Mouse (Mus musculus): ENCODE data around the gene Itgax. TPM values are rescaled to one million over a fixed set of nuclear protein-coding genes. Genes with fewer than 3 reads are reported as not detected.
A peak's percentile ranks its signal among the peaks of the same experiment; 100 is the strongest.
"Not testable (repeated sequence)": the region's sequence is repeated elsewhere in the genome, so short reads cannot be mapped to it uniquely, and the experiment has no call there.

The Itgax gene
- total and polyA plus RNA-seq, 3 experiments: 0.23 to 1.2 (median 0.37) TPM

- Histone ChIP-seq H3K79me2 (replicated peaks; ENCODE audit: control insufficient read depth, insufficient read depth, low read length) (no peaks in the 10 kb centered on the region), H3K4me1 (ENCODE audit: control insufficient read depth, insufficient read depth, low read length) (no peaks in the 10 kb centered on the region), H3K27ac (no peak overlapping the region), H3K4me3 (no peak overlapping the region), H3K36me3 (ENCODE audit: control insufficient read depth, insufficient read depth, low read length) (no peaks in the 10 kb centered on the region), H3K9ac (ENCODE audit: low read depth, low read length) (no peak overlapping the region), H3K27me3 (ENCODE audit: control insufficient read depth, insufficient read depth, low read length) (no peaks in the 10 kb centered on the region)
- TF ChIP-seq EP300 (IDR thresholded peaks at IDR 0.05; ENCODE audit: insufficient read depth, low read depth, low read length) (no peak), POLR2A (IDR thresholded peaks at IDR 0.05; ENCODE audit: insufficient read depth, low read depth, low read length) (no peak), CTCF (IDR thresholded peaks at IDR 0.05) (no peak)
- 87% methylated on average over 8 of the region's 8 CpGs for WGBS
- no peak for DNase-seq
- intact Hi-C loops (cut with DNase I): no loop called here
These were observed 21.6 kb downstream of the Itgax start for GRCm38 (mm10) chr7:128150970-128151369.

- DNase-seq: no peak
- H3K9ac ChIP-seq (ENCODE audit: low read depth, low read length): no peak within 1 kb of the TSS
- intact Hi-C loops (cut with DNase I): no loop called here
- H3K4me1 ChIP-seq (ENCODE audit: control insufficient read depth, insufficient read depth, low read length): no peaks in the 10 kb centered on the region
- H3K79me2 ChIP-seq (replicated peaks; ENCODE audit: control insufficient read depth, insufficient read depth, low read length): no peaks in the 10 kb centered on the region
- no peaks in the 10 kb centered on the region for H3K36me3 ChIP-seq (ENCODE audit: control insufficient read depth, insufficient read depth, low read length)
- H3K27ac ChIP-seq: peak within 1 kb of the TSS; percentile 9; the same call in 1 of the 2 replicates
- H3K4me3 ChIP-seq: no peak within 1 kb of the TSS
- 91% methylated on average over 21 of the region's 21 CpGs for WGBS
- no peaks in the 10 kb centered on the region for H3K27me3 ChIP-seq (ENCODE audit: control insufficient read depth, insufficient read depth, low read length)
- TF ChIP-seq EP300 (IDR thresholded peaks at IDR 0.05; ENCODE audit: insufficient read depth, low read depth, low read length) (no peak), CTCF (IDR thresholded peaks at IDR 0.05) (no peak), POLR2A (IDR thresholded peaks at IDR 0.05; ENCODE audit: insufficient read depth, low read depth, low read length) (no peak)
These were observed 24.7 kb downstream of the Itgax start, which contains the start of gene Itgad for GRCm38 (mm10) chr7:128154076-128154475. Gene Itgad, plus strand, starts transcription at chr7:128154376.

- WGBS: 26% methylated on average over 10 of the region's 10 CpGs
- intact Hi-C loops (cut with DNase I): no loop called here
- Histone ChIP-seq H3K4me3 (no peak overlapping the region), H3K4me1 (ENCODE audit: control insufficient read depth, insufficient read depth, low read length) (no peaks in the 10 kb centered on the region), H3K27me3 (ENCODE audit: control insufficient read depth, insufficient read depth, low read length) (no peaks in the 10 kb centered on the region), H3K36me3 (ENCODE audit: control insufficient read depth, insufficient read depth, low read length) (no peaks in the 10 kb centered on the region), H3K79me2 (replicated peaks; ENCODE audit: control insufficient read depth, insufficient read depth, low read length) (no peaks in the 10 kb centered on the region), H3K27ac (peak overlapping the region; percentile 9; the same call in 1 of the 2 replicates), H3K9ac (ENCODE audit: low read depth, low read length) (no peak overlapping the region)
- no peak for DNase-seq
- TF ChIP-seq POLR2A (IDR thresholded peaks at IDR 0.05; ENCODE audit: insufficient read depth, low read depth, low read length) (no peak), EP300 (IDR thresholded peaks at IDR 0.05; ENCODE audit: insufficient read depth, low read depth, low read length) (no peak), CTCF (IDR thresholded peaks at IDR 0.05) (no peak)
These were observed 25.6 kb downstream of the Itgax start for GRCm38 (mm10) chr7:128154924-128155323.

GRCm38 (mm10) chr7:128158688-128159354 is 29.5 kb downstream of the Itgax start:
- H3K4me3 ChIP-seq; H3K9ac ChIP-seq (ENCODE audit: low read depth, low read length); DNase-seq; H3K27me3 ChIP-seq (ENCODE audit: control insufficient read depth, insufficient read depth, low read length); H3K27ac ChIP-seq; H3K79me2 ChIP-seq (replicated peaks; ENCODE audit: control insufficient read depth, insufficient read depth, low read length); H3K36me3 ChIP-seq (ENCODE audit: control insufficient read depth, insufficient read depth, low read length); H3K4me1 ChIP-seq (ENCODE audit: control insufficient read depth, insufficient read depth, low read length); intact Hi-C loops (cut with DNase I): not testable (repeated sequence)
- 77% methylated on average over 8 of the region's 8 CpGs for WGBS

GRCm38 (mm10) chr7:128164001-128164400 is 34.7 kb downstream of the Itgax start:
- intact Hi-C loops (cut with DNase I): no loop called here
- 94% methylated on average over 4 of the region's 4 CpGs for WGBS
- Histone ChIP-seq H3K79me2 (replicated peaks; ENCODE audit: control insufficient read depth, insufficient read depth, low read length) (no peaks in the 10 kb centered on the region), H3K4me3 (no peak overlapping the region), H3K27me3 (ENCODE audit: control insufficient read depth, insufficient read depth, low read length) (no peaks in the 10 kb centered on the region), H3K36me3 (ENCODE audit: control insufficient read depth, insufficient read depth, low read length) (no peaks in the 10 kb centered on the region), H3K27ac (no peak overlapping the region), H3K4me1 (ENCODE audit: control insufficient read depth, insufficient read depth, low read length) (no peaks in the 10 kb centered on the region), H3K9ac (ENCODE audit: low read depth, low read length) (no peak overlapping the region)
- DNase-seq: no peak
- TF ChIP-seq CTCF (IDR thresholded peaks at IDR 0.05): no peak
- no peak for TF ChIP-seq EP300 (IDR thresholded peaks at IDR 0.05; ENCODE audit: insufficient read depth, low read depth, low read length)
- TF ChIP-seq POLR2A (IDR thresholded peaks at IDR 0.05; ENCODE audit: insufficient read depth, low read depth, low read length): no peak

GRCm38 (mm10) chr7:128166391-128166790 is 37.0 kb downstream of the Itgax start:
- Histone ChIP-seq H3K4me1 (ENCODE audit: control insufficient read depth, insufficient read depth, low read length) (no peaks in the 10 kb centered on the region), H3K27me3 (ENCODE audit: control insufficient read depth, insufficient read depth, low read length) (no peaks in the 10 kb centered on the region), H3K27ac (no peak overlapping the region), H3K79me2 (replicated peaks; ENCODE audit: control insufficient read depth, insufficient read depth, low read length) (no peaks in the 10 kb centered on the region), H3K9ac (ENCODE audit: low read depth, low read length) (no peak overlapping the region), H3K4me3 (no peak overlapping the region), H3K36me3 (ENCODE audit: control insufficient read depth, insufficient read depth, low read length) (no peaks in the 10 kb centered on the region)
- DNase-seq: no peak
- TF ChIP-seq EP300 (IDR thresholded peaks at IDR 0.05; ENCODE audit: insufficient read depth, low read depth, low read length) (no peak), CTCF (IDR thresholded peaks at IDR 0.05) (no peak), POLR2A (IDR thresholded peaks at IDR 0.05; ENCODE audit: insufficient read depth, low read depth, low read length) (no peak)
- 82% methylated on average over 7 of the region's 7 CpGs for WGBS
- intact Hi-C loops (cut with DNase I): no loop called here

All from heart, adult 2 months (tissue).